Mouse (Mus musculus) olfactory bulb, adult 2 months (tissue): ENCODE measurements at regions not wholly inside any gene's neighbourhood (a gene's known extent, or its start where the extent isn't known, plus 50 kb on each side); places are given as distances from the start of the nearest gene placed in this dataset.

Experiments used
- CTCF ChIP-seq: fragments of 200-500 bp; IDR thresholded peaks from 2 replicates; pipeline ENCODE4 v1.5.1; 2012; ENCODE audit warnings: low read depth, mild to moderate bottlenecking, low read length, moderate library complexity; ENCODE audit not compliant: insufficient read depth
- POLR2A ChIP-seq: fragments of 200-500 bp; IDR thresholded peaks from 2 replicates; pipeline ENCODE4 v1.6.1; 2012; ENCODE audit warnings: mild to moderate bottlenecking, low read depth, low read length, moderate library complexity; ENCODE audit not compliant: insufficient read depth

DNA sequence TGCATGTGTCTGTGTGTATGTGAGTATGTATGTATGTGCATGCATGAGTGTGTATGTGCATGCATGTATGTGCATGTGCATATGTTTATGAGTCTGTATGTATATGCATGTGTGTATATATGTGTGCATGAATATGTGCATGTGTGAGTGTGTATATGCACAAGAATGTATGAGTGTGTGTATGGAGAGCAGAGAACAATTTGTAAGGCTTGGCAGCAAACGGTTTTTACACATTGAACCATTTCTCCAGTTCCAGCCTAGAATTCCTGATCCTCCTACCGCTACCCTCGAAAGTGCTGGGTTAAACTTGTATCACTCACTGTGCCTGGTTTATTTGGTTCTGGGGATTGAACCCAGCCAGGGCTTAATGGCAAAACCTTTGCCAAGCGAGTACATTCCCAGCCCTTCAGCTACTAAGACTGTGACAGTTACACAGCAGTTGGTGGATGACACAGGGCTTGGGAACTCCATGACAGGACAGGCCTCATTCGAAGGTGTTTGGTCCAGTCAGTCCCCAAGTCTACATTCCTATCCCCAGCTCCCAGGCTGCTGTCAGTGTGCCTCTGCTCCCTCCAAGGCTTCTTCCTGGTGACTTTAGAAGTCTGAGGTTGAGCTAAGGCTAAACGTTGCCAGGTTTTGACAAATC lies 65.1 kb downstream of the Zfp36l2 start:
- TF ChIP-seq CTCF (no peak), POLR2A (no peak)
